In genomic region chr5:113972589-113973515, GRCm38 (mm10) we compare ENCODE assay signal across 9 mouse cellular contexts. TPM values are rescaled to one million over a fixed set of nuclear protein-coding genes. Genes with fewer than 3 reads are reported as not detected.
DNase-seq lines count a peak whose midpoint lies in the region; ATAC-seq lines count a peak whose summit lies in the region.
"Had no signal": no experiment of that assay in that cellular context is flagged by ENCODE, and none has a peak within 500 bp of the region (broad histone marks: within the 10 kb centered on the region; RNA-seq: fewer than 3 reads in every experiment).

No protein-coding gene starts in this region.

- H3K4me3 ChIP-seq in forebrain, embryonic 13.5 days: no peak overlapping the region

- peaks cover 40% of the 10 kb centered on the region for H3K4me1 ChIP-seq in forebrain, embryonic 13.5 days

- WGBS in forebrain, embryonic 13.5 days: 12% methylated on average over 18 of the region's 18 CpGs

- H3K27me3 ChIP-seq in forebrain, embryonic 13.5 days: no peaks in the 10 kb centered on the region

- intact Hi-C loops in heart, postnatal 25 days (cut with DNase I): no loop called here

- H3K4me2 ChIP-seq in forebrain, embryonic 13.5 days: peak overlapping the region; percentile 34

- ATAC-seq in forebrain, embryonic 13.5 days: peak; percentile 81

- peak; percentile 96 for DNase-seq in heart, adult 11 months
- no peak for DNase-seq in heart, postnatal 25 days (ENCODE audit: low spot score)
- peak; percentile 60 for DNase-seq in kidney, adult 11 months
- peak; percentile 39 for DNase-seq in mesoderm, embryonic 11.5 days (ENCODE audit: low read depth, low spot score)
- no peak for DNase-seq in layer of hippocampus, adult 11-12 months (ENCODE audit: low spot score)
- no peak for DNase-seq in gastrocnemius, postnatal 10 days
- no peak for DNase-seq in cerebellum, adult 18-20 months

- H3K9ac ChIP-seq in forebrain, embryonic 13.5 days: peak overlapping the region; percentile 13; the same call in 1 of the 2 replicates

- H3K9me3 ChIP-seq in forebrain, embryonic 13.5 days (replicated peaks): no peaks in the 10 kb centered on the region

- H3K27ac ChIP-seq in forebrain, embryonic 13.5 days: peak overlapping the region; percentile 41

- peaks cover 22% of the 10 kb centered on the region for H3K36me3 ChIP-seq in forebrain, embryonic 13.5 days (ENCODE audit: poor library complexity, severe bottlenecking)

RNA-seq across cellular contexts. Expression of gene Ssh1, which starts 20.8 kb away (rescaled TPM):
- 10 to 100 TPM; 13.4 to 16.9 TPM for total RNA-seq in heart, postnatal 25 days (2021)
- 12.0 and 13.9 TPM in 2 replicates for polyA plus RNA-seq in forebrain, embryonic 13.5 days (2015; fragmentation: Nextera tagmentation; extraction: Ambion mirVana)
- total RNA-seq in gastrocnemius, postnatal 10 days (2021): 10 to 100 TPM; 11.1 to 11.2 TPM

RNA-seq across cellular contexts. Expression of gene Dao, which starts 30.7 kb away (rescaled TPM):
- total RNA-seq in heart, postnatal 25 days (2021): not detected
- not detected in 2 replicates for polyA plus RNA-seq in forebrain, embryonic 13.5 days (2015; fragmentation: Nextera tagmentation; extraction: Ambion mirVana)
- total RNA-seq in gastrocnemius, postnatal 10 days (2021): not detected
- total RNA-seq: heart, postnatal 36 days had no signal

Comparison
In these comparisons a context has a peak if more than half of its experiments do, and no peak if none do; other contexts are left out.
1. DNase-seq: peak in heart, adult 11 months (single experiment), kidney, adult 11 months (single experiment) and mesoderm, embryonic 11.5 days (single experiment); none in heart, postnatal 25 days (single experiment), layer of hippocampus, adult 11-12 months (single experiment), gastrocnemius, postnatal 10 days (single experiment) and cerebellum, adult 18-20 months (0 of 2).